Mouse (Mus musculus): ENCODE results near the gene Gm42688. TPM values are rescaled to one million over a fixed set of nuclear protein-coding genes. Genes with fewer than 3 reads are reported as not detected.

The Gm42688 gene
- polyA plus RNA-seq, 1 experiment from 2014 or later = 1.9 TPM

- DNase-seq (ENCODE audit: extremely low spot score, low spot score) = peak; percentile 65
- WGBS = under 1% methylated on average over 58 of the region's 58 CpGs
These were observed 30.9 kb upstream of the Gm42688 start for GRCm38 (mm10) chr6:83070311-83071219.

GRCm38 (mm10) chr6:83071220-83071619 is 30.2 kb upstream of the Gm42688 start:
- H3K9me3 ChIP-seq = no peaks in the 10 kb centered on the region
- H3K27ac ChIP-seq = no peak overlapping the region
- H3K4me1 ChIP-seq = peaks cover 35% of the 10 kb centered on the region
- no peaks in the 10 kb centered on the region for H3K36me3 ChIP-seq (replicated peaks)
- peaks cover 100% of the 10 kb centered on the region for H3K27me3 ChIP-seq (ENCODE audit: poor library complexity, severe bottlenecking)
- under 1% methylated on average over 24 of the region's 24 CpGs for WGBS
- H3K4me3 ChIP-seq = peak overlapping the region; percentile 36
- no peak for DNase-seq (ENCODE audit: extremely low spot score, low spot score)

More at GRCm38 (mm10) chr6:83070311-83071219, 30.9 kb upstream of the Gm42688 start:
- Histone ChIP-seq H3K9me3 (no peaks in the 10 kb centered on the region), H3K27me3 (ENCODE audit: poor library complexity, severe bottlenecking) (peaks cover 100% of the 10 kb centered on the region), H3K4me3 (peak overlapping the region; percentile 43), H3K4me1 (peaks cover 35% of the 10 kb centered on the region), H3K36me3 (replicated peaks) (no peaks in the 10 kb centered on the region), H3K27ac (no peak overlapping the region)

- Histone ChIP-seq H3K9me3 (no peaks in the 10 kb centered on the region), H3K4me3 (no peak overlapping the region), H3K27me3 (ENCODE audit: poor library complexity, severe bottlenecking) (peaks cover 77% of the 10 kb centered on the region), H3K36me3 (replicated peaks) (peaks cover 3% of the 10 kb centered on the region), H3K27ac (no peak overlapping the region), H3K4me1 (peaks cover 44% of the 10 kb centered on the region)
- DNase-seq (ENCODE audit: extremely low spot score, low spot score) = no peak
- WGBS = 20% methylated on average over 2 of the region's 2 CpGs
These were observed 26.4 kb upstream of the Gm42688 start for GRCm38 (mm10) chr6:83074979-83075378.

GRCm38 (mm10) chr6:83077630-83078323 is 23.6 kb upstream of the Gm42688 start, which contains the start of gene Pcgf1:
TSS of gene Pcgf1 (plus strand) at chr6:83077869.
- Histone ChIP-seq H3K36me3 (replicated peaks) (peaks cover 29% of the 10 kb centered on the region), H3K4me1 (peaks cover 26% of the 10 kb centered on the region), H3K27ac (peak within 1 kb of the TSS; percentile 96), H3K4me3 (peak within 1 kb of the TSS; percentile 86), H3K9me3 (no peaks in the 10 kb centered on the region), H3K27me3 (ENCODE audit: poor library complexity, severe bottlenecking) (peaks cover 69% of the 10 kb centered on the region)
- WGBS = under 1% methylated on average over 54 of the region's 54 CpGs
- DNase-seq (ENCODE audit: extremely low spot score, low spot score) = peak; percentile 60

- peak; percentile 98 for DNase-seq (ENCODE audit: extremely low spot score, low spot score)
- H3K9me3 ChIP-seq = no peaks in the 10 kb centered on the region
- peak overlapping the region; percentile 96 for H3K27ac ChIP-seq
- peaks cover 69% of the 10 kb centered on the region for H3K27me3 ChIP-seq (ENCODE audit: poor library complexity, severe bottlenecking)
- H3K36me3 ChIP-seq (replicated peaks) = peaks cover 29% of the 10 kb centered on the region
- WGBS = under 1% methylated on average over 46 of the region's 46 CpGs
- peaks cover 28% of the 10 kb centered on the region for H3K4me1 ChIP-seq
- H3K4me3 ChIP-seq = peak overlapping the region; percentile 86
These were observed 23.0 kb upstream of the Gm42688 start for GRCm38 (mm10) chr6:83078324-83078858.

GRCm38 (mm10) chr6:83080210-83080609 is 21.2 kb upstream of the Gm42688 start:
- WGBS = 97% methylated on average over 5 of the region's 5 CpGs
- no peak overlapping the region for H3K27ac ChIP-seq
- DNase-seq (ENCODE audit: extremely low spot score, low spot score) = no peak
- peaks cover 41% of the 10 kb centered on the region for H3K4me1 ChIP-seq
- peaks cover 29% of the 10 kb centered on the region for H3K36me3 ChIP-seq (replicated peaks)
- peaks cover 69% of the 10 kb centered on the region for H3K27me3 ChIP-seq (ENCODE audit: poor library complexity, severe bottlenecking)
- no peaks in the 10 kb centered on the region for H3K9me3 ChIP-seq
- H3K4me3 ChIP-seq = no peak overlapping the region

- 10% methylated on average over 5 of the region's 5 CpGs for WGBS
- no peak overlapping the region for H3K27ac ChIP-seq
- H3K4me1 ChIP-seq = peaks cover 57% of the 10 kb centered on the region
These were observed 17.9 kb upstream of the Gm42688 start for GRCm38 (mm10) chr6:83083497-83083896.

GRCm38 (mm10) chr6:83084477-83084876 is 16.9 kb upstream of the Gm42688 start:
- no peak overlapping the region for H3K4me3 ChIP-seq

More at GRCm38 (mm10) chr6:83083497-83083896, 17.9 kb upstream of the Gm42688 start:
- Histone ChIP-seq H3K36me3 (replicated peaks) (peaks cover 29% of the 10 kb centered on the region), H3K9me3 (no peaks in the 10 kb centered on the region), H3K27me3 (ENCODE audit: poor library complexity, severe bottlenecking) (peaks cover 77% of the 10 kb centered on the region), H3K4me3 (no peak overlapping the region)
- no peak for DNase-seq (ENCODE audit: extremely low spot score, low spot score)

GRCm38 (mm10) chr6:83086121-83087035 is 15.0 kb upstream of the Gm42688 start, which contains the start of gene Lbx2:
TSS of gene Lbx2 (plus strand) at chr6:83086367.
- peaks cover 43% of the 10 kb centered on the region for H3K4me1 ChIP-seq
- H3K27me3 ChIP-seq (ENCODE audit: poor library complexity, severe bottlenecking) = peaks cover 96% of the 10 kb centered on the region
- 3% methylated on average over 42 of the region's 42 CpGs for WGBS
- no peak within 1 kb of the TSS for H3K27ac ChIP-seq
- DNase-seq (ENCODE audit: extremely low spot score, low spot score) = no peak
- no peaks in the 10 kb centered on the region for H3K9me3 ChIP-seq
- H3K36me3 ChIP-seq (replicated peaks) = peaks cover 12% of the 10 kb centered on the region
- H3K4me3 ChIP-seq = peak within 1 kb of the TSS; percentile 43

More at GRCm38 (mm10) chr6:83084477-83084876, 16.9 kb upstream of the Gm42688 start:
- Histone ChIP-seq H3K4me1 (peaks cover 48% of the 10 kb centered on the region), H3K9me3 (no peaks in the 10 kb centered on the region), H3K27ac (no peak overlapping the region), H3K27me3 (ENCODE audit: poor library complexity, severe bottlenecking) (peaks cover 86% of the 10 kb centered on the region), H3K36me3 (replicated peaks) (peaks cover 29% of the 10 kb centered on the region)
- 2% methylated on average over 6 of the region's 6 CpGs for WGBS
- no peak for DNase-seq (ENCODE audit: extremely low spot score, low spot score)

- Histone ChIP-seq H3K4me3 (peak overlapping the region; percentile 43), H3K9me3 (no peaks in the 10 kb centered on the region), H3K36me3 (replicated peaks) (peaks cover 2% of the 10 kb centered on the region), H3K4me1 (peaks cover 43% of the 10 kb centered on the region), H3K27me3 (ENCODE audit: poor library complexity, severe bottlenecking) (peaks cover 96% of the 10 kb centered on the region), H3K27ac (no peak overlapping the region)
- peak; percentile 30 for DNase-seq (ENCODE audit: extremely low spot score, low spot score)
- under 1% methylated on average over 47 of the region's 47 CpGs for WGBS
These were observed 14.1 kb upstream of the Gm42688 start for GRCm38 (mm10) chr6:83087205-83087925.

- DNase-seq (ENCODE audit: extremely low spot score, low spot score) = no peak
- peak overlapping the region; percentile 43 for H3K4me3 ChIP-seq
- WGBS = 3% methylated on average over 9 of the region's 9 CpGs
- peaks cover 43% of the 10 kb centered on the region for H3K4me1 ChIP-seq
- H3K27ac ChIP-seq = no peak overlapping the region
- no peaks in the 10 kb centered on the region for H3K9me3 ChIP-seq
- H3K27me3 ChIP-seq (ENCODE audit: poor library complexity, severe bottlenecking) = peaks cover 96% of the 10 kb centered on the region
- H3K36me3 ChIP-seq (replicated peaks) = no peaks in the 10 kb centered on the region
These were observed 13.5 kb upstream of the Gm42688 start for GRCm38 (mm10) chr6:83087926-83088260.
